Mouse (Mus musculus) mature B cell (primary cell): ENCODE results near the gene Sprtn.

ENCODE experiments used
- in situ Hi-C: fragments of 300-500 bp; cut with MboI; formaldehyde crosslinking; loops from 2 replicates; pipeline ENCODE4 v1.14.3; 2019

Sprtn gene

DNA sequence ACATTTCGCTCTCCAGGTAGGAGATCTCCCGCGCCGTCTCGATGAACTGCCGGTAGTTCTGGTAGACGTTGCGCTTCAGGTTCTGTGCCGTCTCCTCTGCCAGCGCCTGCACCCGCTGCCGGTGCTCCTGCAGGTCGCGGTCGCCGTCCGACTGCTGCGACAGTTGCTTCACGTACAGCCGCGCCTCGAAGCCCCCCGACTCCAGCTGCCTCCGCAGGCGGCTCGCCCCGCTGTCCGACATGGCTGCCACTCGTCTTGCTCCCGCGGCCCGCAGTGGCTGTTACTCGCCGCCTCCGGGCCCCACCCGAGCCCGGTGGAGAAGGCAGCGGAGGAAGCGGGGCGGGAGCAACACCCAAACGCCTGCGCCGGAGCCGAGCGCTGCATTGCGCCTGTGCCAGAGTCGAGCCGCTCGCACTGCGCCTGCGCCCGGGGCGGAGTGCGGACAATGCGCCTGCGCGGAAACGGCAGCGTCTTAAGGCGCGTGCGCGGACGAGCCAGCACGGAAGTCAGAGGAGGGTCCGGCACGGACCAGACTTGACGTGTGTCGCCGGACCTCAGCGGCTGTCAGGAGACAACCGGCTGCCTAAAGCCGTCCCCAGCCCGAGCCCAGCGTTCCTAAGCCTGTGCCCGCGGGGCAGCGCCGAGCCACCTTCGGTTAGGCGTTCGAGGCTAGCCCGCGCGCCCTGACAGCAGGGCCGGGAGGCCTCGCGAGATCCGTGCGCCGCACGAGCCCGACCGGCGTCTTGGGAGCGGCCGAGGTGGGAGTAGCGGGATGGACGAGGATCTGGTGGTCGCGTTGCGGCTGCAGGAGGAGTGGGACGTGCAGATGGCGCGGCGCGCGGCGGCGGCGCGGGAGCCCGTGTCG is at the start of gene Sprtn, which contains the start of gene Exoc8:
Gene Sprtn, plus strand, starts transcription at position 501 of the 865 bp plus-strand sequence.
Gene Exoc8, minus strand, starts transcription at position 320 of the 865 bp plus-strand sequence.
- in situ Hi-C loops = no loop called here

DNA sequence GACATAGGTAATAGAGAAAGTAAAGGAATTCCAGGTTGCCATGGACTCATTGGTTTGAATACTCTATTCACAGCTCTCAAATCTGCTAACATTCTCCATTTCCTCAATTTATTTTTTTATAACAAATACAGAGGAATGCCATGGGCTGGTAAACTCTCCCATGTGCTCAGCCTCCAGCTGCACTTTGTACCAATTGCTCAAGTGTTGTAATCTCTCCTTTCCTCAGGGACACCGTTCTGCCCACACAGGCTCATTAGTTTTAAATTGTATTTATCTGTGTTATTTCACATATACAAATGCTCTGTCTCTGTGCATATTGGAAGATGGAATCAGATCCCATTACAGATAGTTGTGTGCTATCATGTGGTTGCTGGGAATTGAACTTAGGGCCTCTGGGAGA is 44.2 kb upstream of the Sprtn start:
- in situ Hi-C loops = no loop called here

- in situ Hi-C loops = no loop called here
Measured at GRCm38 (mm10) chr8:124859466-124859865, 38.2 kb upstream of the Sprtn start.

DNA sequence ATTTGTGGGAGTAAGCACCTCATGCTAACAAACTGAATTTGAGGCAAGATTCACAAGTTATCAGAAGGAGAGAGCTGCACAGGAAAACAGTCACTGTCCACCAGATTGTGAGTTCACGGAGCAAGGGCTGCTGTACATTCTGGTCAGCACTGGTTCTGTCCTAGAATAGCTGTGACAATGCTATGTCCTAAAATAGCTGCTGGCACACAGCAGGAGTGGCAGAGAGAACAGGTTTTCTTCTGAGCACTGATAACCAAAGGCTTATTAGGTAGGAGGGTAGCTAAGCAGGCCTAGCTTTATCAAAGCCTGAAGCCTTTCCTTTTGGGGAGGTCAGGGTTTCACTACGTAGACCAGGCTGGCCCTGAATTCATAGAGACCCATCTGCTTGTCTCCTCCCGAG is 37.5 kb upstream of the Sprtn start:
- in situ Hi-C loops = no loop called here

GRCm38 (mm10) chr8:124862321-124863162 is 35.1 kb upstream of the Sprtn start, which contains the start of the genes Gnpat and 2810004N23Rik:
Gene Gnpat (plus strand): TSS chr8:124863033.
Gene 2810004N23Rik (minus strand): TSS chr8:124863120.
- in situ Hi-C loops = no loop called here

DNA sequence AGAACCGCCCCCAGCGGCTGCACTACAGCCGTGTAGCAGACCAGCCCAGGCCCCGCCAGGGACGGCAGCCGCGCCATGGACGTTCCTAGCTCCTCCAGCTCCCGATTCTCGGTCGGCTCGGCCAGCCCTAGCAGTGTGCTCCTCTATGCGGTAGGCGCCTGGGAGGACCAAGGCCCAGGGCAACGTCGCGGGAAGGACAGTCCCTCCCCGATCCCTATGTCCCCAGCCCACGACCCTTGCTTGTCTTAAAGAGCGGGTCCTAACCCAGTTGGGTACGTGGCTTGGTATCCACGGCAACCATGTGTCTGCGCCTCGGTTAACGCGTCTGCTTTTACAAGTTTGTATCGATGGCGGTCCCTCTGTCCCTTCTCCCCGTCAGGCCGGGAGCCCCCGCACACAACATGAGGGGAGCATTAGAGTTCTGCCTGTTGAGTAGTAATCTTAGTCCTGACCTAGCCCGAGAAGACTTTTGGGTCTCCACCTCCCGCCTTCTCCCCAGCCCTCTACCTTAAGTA is 34.5 kb upstream of the Sprtn start:
- in situ Hi-C loops = no loop called here

DNA sequence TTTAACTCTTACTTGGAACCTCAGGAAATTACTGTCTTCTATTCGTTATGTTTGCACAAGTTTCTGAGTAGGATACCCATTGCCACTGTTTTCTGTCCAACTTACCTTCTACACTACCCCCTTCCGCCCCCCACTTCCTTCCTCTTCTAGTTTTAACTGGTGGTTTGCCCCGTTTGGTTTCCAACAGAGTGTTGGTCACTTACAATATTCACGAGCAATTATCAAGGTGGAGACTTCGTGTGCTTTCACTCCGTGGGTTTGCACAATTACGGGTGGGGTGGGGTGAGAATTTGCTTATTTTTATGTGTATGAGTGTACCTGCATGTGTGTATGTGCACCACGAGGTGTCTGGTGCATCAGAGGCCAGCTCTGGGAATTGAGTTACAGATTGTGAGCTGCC is 34.0 kb upstream of the Sprtn start:
- in situ Hi-C loops = no loop called here

- in situ Hi-C loops = no loop called here
Measured at GRCm38 (mm10) chr8:124866669-124867068, 31.0 kb upstream of the Sprtn start.

DNA sequence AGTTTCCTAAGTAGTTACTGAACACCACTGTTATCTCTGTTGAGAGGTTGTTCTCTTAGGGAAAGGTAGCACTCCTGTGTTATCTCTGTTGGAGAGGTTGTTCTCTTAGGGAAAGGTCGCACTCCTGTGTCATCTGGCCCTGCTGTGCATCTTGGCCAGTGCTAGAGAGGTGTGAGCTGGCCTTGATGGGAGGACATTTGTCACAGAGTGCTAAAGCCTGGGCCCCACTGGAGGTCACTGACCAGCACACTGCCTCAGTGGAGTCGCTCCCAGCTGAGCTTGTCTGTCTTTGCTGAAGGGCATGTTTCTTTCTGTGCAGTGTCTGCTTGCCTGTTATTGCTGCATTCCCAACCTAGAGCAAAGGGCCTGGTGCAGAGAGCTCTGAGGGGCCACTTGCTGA is 30.6 kb upstream of the Sprtn start:
- in situ Hi-C loops = no loop called here

DNA sequence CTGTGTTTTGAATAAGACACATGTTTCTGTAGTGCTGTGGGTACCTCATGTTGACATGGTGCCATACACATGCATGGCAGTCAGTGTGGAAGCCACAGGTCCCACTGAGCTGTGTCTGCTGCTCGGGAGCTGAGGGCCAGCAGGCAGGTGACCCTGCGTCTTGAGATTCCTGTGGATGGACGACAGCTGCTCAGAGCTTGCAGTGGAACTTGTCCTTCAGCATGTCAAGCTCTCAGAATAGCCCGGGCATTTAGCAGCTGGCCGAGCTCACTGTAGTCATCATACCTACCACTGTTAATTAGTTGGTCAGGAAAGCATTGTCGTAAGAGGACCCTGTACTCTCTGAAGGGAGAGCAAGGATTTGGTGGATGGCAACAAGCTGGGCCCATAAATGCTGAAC is 28.0 kb upstream of the Sprtn start:
- in situ Hi-C loops = no loop called here

DNA sequence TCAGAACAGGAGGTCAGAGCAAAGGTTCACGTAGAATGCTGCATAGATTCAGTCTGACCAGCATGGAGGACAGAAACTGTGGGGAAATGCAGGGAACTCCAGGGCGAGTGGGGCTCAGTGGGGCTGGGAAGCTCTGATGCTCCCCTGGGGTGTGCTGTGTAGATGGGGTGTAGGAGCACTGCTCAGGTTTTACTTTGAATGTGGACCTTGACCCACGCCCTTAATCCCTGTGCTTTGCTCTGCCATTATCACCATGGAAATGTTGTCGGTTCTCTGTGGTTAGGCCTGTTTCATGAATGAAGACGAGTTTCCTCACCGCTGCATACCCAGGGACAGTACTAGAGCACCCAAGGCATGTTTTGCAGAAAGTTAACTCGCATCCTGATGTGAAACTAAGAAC is 26.2 kb upstream of the Sprtn start:
- in situ Hi-C loops = no loop called here

DNA sequence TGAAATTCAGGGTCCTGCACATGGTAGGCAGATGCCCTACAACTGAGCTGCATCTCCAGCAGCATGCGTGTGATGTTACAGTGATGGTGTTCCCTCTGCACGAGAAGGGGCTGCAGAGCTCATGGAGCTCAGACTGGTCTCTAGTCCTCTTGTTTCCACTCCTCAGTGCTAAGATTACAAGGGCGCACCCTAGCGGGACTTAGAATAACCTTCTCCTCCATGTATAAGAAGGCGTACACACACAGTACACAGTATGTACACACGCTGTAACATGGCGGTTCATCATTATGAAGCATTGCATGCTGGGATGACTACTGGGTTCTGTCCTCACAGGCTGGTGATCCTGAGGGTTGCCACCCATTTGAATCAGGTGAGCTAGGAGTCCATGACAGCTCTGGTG is 25.6 kb upstream of the Sprtn start:
- in situ Hi-C loops = no loop called here

GRCm38 (mm10) chr8:124872690-124873089 is 25.0 kb upstream of the Sprtn start:
- in situ Hi-C loops = no loop called here

DNA sequence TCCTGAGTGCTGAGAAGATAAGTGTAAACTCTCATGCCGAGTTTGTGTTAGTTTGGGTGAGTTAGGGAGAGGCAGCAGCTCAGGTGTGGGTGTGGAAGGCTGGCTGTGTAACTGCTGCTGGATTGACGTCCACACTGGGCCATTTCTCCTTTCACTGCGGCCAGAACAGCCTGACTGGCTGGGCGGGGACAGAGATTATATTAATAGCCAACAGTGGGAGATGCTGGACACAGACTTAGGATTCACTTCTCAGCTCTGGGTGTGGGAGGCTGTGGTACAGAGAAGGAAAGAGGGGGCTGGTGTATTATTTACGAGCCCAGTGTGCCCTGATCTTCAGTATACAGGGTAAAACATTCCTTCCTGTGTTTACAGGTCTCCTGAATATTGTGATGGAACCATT is 19.5 kb upstream of the Sprtn start:
- in situ Hi-C loops = no loop called here

DNA sequence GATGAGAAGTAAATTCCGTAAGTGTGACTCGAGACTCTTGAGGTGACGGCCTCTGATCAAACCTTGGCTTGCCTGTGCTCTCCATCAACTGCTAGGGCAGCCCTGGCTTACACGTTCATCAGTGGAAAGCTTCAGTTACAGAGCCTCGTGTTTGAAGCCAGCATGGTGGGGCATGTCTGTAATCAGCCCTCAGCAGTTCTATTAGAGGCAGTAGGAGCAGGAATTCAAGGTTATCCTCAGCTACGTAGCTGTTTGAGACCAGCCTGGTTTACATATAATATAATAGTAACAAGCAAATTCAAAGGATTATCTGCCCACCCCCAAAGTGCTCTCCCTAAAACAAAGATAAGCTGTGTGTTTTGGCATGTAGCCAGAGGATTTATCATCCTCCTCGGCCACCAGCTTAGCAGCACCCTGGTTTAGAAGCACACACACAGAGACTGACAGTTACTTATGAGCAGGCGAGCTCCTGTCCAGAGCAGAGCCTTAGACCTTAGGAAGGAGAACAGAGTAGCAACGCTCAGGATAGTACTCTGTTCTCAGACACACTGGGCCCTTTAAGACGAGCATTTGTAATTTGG is 18.6 kb upstream of the Sprtn start:
- in situ Hi-C loops = no loop called here

- in situ Hi-C loops = no loop called here
Measured at GRCm38 (mm10) chr8:124888385-124888784, 9.3 kb upstream of the Sprtn start.

DNA sequence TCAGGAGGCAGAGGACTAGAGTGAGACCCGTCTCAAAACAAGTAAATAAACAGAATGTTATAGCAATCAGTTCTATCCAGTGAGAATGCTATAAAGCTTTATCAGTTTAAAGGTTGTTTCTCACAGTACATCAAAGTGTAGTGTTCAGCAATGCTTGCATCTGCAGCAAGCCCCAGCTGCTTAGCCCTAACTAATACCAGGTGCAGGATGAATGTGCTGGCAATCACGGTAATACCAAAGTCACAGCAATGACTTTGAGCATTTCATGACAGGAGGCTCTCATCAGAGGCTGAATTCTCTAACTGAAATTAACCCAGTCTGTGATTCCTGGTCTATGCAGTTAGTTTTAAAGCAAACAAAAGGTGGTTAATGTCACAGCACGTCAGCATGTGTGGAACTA is 5.1 kb upstream of the Sprtn start:
- in situ Hi-C loops = no loop called here

GRCm38 (mm10) chr8:124896010-124896631 is 1.6 kb upstream of the Sprtn start:
- in situ Hi-C loops = no loop called here

GRCm38 (mm10) chr8:124896632-124897385 is 877 bp upstream of the Sprtn start:
- in situ Hi-C loops = no loop called here

DNA sequence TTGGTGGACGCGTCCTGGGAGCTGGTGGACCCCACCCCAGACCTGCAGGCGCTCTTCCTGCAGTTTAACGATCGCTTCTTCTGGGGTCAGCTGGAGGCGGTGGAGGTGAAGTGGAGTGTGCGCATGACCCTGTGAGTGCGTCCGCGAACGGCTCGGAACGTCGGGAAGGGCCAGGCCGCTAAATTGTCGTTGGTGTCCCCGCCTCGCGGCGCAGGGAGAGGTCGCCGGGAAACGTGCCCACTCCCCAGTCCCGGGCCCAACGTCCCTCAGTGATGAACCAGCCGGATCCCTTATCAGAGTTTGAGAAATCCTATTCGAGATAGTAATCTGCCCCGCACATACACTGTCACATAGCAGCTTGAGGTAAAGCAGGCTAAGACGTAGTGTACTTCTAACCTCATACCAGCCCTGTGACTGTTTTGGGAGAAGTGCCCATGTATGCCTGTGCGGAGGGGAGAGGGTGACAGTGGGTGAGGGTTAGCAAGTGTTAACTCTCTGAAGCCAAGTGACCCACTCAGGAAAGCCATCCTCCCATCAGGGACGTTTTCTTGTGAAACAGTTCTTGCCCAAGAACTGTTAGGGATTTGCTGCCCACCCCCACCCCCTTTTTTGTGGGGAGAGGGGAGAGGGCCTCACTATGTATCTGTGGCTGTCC is 692 bp downstream of the Sprtn start:
- in situ Hi-C loops = no loop called here
